Mouse (Mus musculus): ENCODE results near the gene Elf4.

DNA sequence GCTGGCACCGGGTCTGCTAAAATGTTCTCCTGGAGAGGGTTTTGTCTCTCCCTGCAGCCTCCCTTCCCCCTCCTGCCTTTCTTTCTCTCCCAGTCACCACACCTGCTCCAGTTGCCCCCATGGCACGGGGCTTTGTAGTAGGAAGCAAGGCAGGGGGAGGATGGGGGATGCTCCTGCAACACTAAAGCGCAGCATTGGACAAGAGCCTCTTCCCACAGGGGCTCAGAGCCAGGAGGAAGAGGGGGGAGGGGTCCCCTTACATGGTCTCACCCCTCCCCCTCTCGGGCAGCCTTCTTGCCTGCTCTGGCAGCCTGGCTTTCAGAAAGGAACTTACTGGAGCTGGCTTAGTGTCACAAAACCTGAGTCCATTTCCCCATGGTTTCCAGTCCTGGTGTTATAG, 77.0 kb downstream of the Elf4 start:
- TF ChIP-seq HCFC1 (IDR thresholded peaks at IDR 0.05; ENCODE audit: low read depth, low read length): no peak
- TF ChIP-seq CTCF (IDR thresholded peaks at IDR 0.05 in 2 of 3, conservative IDR thresholded peaks at IDR 0.05 in 1 of 3; ENCODE audit: control insufficient read depth in 1 of 3, insufficient read depth in 1 of 3, low read depth in 2 of 3, low read length in 3 of 3, poor library complexity in 1 of 3, severe bottlenecking in 1 of 3): no peak
- TF ChIP-seq NELFE (IDR thresholded peaks at IDR 0.05; ENCODE audit: low read depth, low read length): no peak
- TF ChIP-seq ETS1 (IDR thresholded peaks at IDR 0.05; ENCODE audit: low read depth, low read length): no peak
- no peak for TF ChIP-seq GABPA (IDR thresholded peaks at IDR 0.05; ENCODE audit: low read depth, low read length)
